Mouse (Mus musculus) heart, adult 18-20 months (tissue): ENCODE results near the gene Ogfod3. TPM values are rescaled to one million over a fixed set of nuclear protein-coding genes. Genes with fewer than 3 reads are reported as not detected.

Source experiments
- DNase-seq, 2 experiments: peaks; one replicate each; pipeline ENCODE4 v3.0.0; 2021 to 2022; ENCODE audit warnings: mixed read lengths in 1 of 2
- long read RNA-seq, 2 experiments: library from polyadenylated mRNA; stranded (forward); transcript quantifications; one replicate each; pipeline ENCODE4 v2.0.0; 2021
- total RNA-seq, 2 experiments: library from RNA; stranded (reverse); gene quantifications; 2 replicates each; pipeline ENCODE4 v1.2.3; 2021

The Ogfod3 gene
- total RNA-seq = 10 to 100 TPM; 17.0 to 17.9 TPM
- long read RNA-seq, experiment 1, transcript Ogfod3-201 (9 exons, 1,308 nt) = major isoform, 22 of 23 reads
- long read RNA-seq, experiment 1, partial matches to known transcripts = 1 of 23 reads
- long read RNA-seq, experiment 1, other reads (novel, unspliced or antisense) = 0 of 23 reads
- long read RNA-seq, experiment 2, transcript Ogfod3-201 (9 exons, 1,308 nt) = major isoform, 14 of 14 reads
- long read RNA-seq, experiment 2, partial matches to known transcripts = 0 of 14 reads
- long read RNA-seq, experiment 2, other reads (novel, unspliced or antisense) = 0 of 14 reads

DNA sequence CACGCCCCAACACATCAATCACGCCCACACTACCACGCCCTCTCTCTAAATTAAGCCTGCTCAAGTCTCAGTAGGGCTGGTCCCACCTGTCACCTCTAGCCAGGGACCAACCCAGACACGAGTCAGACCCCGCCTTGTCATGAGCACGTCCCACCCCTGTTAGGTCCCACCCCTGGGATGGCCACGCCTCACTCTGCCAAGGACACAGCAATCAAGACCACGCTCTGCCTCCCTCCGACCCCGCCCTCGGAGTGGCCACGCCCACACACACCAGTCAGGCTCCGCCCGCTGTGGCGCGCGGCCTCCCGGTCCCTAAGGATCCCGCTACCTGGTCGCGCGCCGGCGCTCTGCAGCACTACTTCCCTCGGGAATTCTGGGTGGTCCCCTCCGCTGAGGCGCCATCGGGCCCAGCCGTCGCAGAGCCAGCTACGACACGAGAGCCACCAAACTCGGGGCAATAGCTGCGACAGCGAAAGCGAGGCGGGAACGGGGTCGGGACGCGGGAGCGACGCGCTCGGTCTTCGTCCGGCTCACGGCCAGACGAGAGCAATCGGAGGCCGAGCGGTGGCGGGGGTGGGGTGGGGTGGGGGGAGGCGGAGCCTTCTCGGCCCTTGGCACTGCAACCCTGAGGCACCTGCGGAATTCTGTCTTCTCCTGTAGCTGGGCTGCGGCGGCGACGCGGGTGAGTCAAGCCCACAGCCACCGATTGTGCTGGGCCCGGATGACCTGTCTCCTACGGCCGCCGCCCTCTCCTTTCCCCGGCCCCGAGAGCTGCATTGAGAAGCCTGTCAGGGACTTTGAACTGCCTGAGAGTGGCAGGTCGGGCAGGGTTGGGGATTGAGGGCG lies at the start of gene Ogfod3, which contains the start of gene Hexdc:
Gene Ogfod3 (minus strand): TSS at position 551 of the 846 bp plus-strand sequence.
Gene Hexdc (plus strand): TSS at position 273 of the 846 bp plus-strand sequence.
- peak; percentile 95 to 96 for DNase-seq

DNA sequence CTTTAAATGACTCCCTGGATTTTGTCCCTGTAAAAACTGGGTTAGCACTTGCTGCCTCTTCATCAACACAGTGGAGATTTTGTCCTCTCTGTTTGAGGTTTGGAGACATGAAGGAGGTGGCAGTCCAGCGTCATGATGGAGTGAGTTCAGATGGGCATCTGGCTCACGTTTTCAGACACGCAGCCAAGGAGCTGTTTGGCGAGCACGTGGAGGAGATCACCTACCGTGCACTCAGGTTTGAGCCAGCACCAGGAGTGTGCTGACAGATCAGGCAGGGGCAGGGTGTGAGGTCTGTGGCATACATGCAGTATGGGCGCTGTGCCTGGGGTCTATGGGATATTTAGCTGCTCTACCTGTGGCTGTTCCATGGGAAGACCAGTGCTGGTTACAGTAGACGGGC lies 45.7 kb upstream of the Ogfod3 start:
- no peak for DNase-seq

DNA sequence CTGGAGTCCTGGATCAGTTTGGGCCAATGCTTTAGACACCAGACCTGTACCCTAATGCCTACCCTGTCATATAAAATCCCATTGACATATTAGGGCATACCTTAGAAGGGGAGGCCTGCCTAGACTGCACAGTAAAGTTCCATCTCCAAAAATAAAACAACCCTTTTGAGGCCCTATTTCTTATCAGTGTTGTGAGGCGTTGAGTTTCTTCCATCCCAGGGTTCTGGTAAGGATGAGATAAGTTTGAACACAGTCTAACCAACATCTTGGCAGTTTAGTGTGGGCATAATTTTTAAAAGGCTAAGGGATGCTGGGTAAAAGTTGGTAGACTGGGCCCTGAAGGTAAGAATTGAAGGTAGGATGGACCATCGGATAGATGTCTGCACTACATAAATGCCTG lies 35.2 kb upstream of the Ogfod3 start:
- no peak for DNase-seq

DNA sequence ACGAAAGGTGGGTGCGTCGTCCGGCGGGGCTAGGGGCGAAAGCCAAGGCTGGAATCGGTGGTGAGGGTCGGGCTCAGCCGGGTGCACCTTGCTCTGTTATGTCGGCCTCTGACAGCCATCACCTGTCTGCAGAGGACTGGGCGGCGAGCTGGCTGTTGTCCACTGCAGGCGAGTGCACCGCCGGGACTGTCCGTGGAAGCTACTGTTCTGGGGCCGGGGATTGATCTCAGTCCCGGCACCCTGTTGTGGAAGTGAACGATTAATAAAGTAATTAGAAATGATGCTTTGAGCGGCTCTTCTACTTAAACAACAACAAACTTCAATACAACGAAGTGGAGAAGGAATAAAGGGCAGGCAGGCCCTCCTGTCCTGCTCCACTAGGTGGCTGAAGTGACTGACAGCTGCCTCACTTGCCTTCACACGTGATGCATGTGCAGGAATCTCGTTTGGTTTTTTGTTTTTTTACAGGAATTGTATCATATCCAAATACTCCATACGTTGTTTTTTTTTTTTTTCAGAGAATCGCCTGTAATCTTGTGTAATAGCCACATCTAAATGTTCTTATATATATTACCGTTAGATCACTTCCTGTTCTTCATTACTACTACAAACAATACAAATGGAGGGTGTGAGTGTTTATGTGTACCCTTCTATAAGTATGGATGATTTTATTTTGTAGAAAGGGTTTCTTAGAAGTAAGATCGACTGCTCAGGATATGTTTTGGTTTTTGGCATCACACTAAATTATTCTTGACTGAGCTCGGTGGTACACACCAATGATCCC lies 33.0 kb upstream of the Ogfod3 start:
- DNase-seq = no peak

DNA sequence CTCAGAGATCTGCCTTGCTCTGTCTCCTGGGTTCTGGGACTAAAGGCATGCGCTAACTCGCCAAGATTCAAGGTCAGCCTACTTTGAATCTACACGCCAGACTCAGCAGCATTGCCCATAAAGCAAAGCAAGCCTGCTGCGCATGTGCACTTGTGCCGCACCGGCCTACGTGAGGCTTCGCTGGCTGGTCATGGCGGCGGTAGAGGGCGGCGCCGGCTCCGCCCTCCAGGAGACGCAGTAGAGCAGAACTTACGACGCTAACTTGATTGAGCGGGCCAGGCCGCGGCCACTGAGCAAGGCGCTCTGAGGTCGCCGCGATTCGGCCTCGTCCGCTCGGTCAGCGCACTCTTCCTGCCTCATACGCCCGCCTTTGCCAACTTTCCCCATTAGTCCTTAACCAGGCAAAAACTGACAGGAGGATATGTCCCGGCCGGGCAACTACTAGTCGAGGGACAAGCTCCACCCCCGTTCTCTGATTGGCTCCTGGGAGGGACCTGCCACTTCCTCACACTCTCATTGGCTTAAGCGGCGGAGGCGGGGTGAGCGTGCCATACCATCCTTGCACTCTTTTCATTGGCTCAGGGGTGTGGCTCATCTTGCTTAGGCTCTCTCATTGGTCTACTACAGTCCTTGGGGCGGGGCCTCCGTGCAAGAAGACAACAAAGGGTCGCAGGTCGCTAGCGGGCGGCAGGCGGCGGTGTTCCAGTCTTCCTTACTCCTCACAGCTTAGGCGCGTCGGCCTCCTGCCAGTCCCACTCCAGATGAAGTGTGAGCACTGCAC lies 32.2 kb upstream of the Ogfod3 start, which contains the start of gene Narf:
Gene Narf (plus strand): TSS at position 690 of the 781 bp plus-strand sequence.
- peak; percentile 99 to 100 for DNase-seq

DNA sequence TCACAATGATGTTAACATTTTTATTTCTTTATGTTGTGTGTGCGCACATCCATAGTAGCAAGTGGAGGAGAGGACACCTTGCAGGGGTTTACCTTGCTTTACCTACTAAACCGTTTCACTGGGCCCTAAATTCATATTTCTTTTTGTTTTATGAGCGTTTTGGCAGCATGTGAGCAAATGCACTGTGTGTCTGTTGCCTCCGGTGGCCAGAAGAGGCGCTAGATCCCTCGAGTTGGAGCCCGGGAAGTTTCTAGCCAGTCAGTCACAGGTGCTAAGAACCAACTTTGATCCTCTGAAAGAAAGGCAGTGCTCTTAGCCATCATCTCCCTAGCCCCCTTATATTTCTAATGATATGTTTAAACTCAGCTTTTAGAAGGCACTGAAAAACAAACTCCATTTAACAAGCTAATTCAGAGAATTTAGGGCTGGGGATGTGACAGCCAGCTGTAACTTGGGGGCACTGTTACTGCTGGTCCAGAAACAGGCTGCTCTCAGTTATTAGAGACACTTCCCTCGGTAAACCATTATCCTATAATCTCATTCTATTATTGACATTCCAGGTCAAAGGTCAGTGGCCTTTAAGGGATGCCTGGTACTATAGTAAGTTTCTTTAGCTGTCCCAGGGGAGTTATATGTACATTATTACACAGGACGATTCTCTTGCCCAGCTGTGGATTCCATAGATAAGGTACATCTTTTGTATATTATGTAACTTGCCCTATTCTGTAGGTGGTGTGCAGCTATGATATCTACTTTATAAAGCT lies 31.1 kb upstream of the Ogfod3 start:
- DNase-seq = peak in 1 of 2 experiments; percentile 44

DNA sequence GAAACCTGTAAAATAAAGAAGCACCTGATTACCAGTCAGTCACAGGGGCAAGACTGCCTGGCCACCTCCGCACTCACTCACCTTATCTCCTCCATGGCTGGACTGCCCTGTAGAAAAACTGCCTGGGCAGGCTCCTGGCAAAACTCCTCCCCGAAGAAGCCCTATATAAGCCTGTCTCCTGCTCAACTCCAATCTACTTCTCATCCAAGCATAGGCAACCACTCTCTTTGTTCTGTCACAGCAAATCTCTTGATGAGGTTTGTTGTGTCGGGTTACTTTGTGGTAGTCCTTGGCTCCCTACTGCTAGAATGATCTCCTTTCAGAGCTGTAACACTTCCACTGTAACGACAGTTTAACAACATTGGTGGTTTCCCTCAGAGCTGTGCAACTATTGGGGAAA lies 28.2 kb upstream of the Ogfod3 start:
- DNase-seq = no peak

DNA sequence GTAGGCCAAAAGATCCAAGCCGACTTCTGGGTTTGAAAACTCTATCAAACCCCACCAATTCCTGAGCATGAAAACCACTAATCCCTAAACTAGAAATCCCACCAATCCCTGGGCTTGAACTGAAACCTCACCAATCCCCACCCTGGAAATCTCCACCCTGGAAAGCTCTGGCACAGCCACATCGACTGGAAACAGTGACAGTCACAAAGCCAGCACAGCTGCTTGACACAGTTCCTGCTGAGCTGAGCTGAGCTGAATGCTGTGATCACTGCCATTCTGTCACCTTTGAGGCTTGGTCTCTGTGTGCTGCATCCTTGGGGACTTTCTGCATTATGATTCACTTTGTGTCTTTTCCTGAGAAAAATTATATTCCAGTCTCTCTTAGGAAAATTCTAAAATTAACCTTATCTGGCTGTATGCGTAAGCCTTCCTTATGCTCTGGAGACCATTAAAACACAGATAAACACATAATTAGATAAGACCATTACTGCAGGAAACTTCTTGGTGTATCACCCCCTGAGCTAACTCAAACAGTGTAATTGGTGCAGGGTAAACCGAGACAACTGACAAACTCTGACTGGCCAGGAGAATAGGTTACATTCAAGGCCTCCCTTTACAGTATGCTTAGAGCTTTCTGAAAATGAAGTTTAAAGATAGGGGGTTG lies 27.2 kb upstream of the Ogfod3 start:
- DNase-seq = peak; percentile 38 to 54

DNA sequence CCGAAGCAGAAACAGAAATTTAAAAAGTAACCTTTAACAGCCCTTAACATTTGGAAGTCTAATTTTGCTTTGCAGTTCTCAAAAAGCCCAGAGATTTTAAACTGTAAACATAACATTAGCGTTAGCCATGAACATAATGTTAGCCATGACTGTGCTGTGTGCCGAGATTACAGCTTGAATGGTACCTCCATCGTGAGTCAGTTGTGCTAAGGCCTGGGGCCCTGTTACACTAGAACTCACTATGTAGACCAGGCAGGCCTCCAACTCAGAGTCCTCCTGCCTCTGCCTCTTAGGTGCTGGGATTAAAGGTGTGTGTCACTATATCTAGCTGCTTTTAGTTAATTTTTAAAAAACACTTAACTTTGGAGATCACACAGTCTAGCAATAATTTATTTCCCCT lies 26.7 kb upstream of the Ogfod3 start:
- DNase-seq = no peak

DNA sequence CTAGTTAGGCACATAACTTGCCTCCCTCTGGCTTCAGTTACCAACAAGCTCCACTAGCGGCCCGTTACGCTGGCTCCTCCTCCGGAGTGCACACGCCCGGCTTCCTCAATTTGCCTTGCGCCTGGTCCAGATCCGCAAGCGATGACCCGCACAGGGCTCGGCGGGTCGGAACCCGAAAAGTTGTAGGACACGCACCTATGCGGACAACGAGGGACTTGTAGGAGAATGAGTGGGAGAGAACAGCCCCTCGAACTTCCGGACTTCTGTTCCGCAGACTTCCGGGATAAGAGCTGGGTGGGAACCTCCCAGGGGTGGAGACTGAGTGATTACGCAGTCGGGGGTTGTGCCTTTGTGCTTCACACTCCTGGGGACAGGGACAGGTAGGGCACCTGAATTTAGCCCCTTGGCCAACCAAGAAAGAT lies 24.5 kb upstream of the Ogfod3 start, which contains the start of gene Cybc1:
Gene Cybc1 (minus strand): TSS at position 305 of the 422 bp plus-strand sequence.
- DNase-seq = peak; percentile 89 to 90

DNA sequence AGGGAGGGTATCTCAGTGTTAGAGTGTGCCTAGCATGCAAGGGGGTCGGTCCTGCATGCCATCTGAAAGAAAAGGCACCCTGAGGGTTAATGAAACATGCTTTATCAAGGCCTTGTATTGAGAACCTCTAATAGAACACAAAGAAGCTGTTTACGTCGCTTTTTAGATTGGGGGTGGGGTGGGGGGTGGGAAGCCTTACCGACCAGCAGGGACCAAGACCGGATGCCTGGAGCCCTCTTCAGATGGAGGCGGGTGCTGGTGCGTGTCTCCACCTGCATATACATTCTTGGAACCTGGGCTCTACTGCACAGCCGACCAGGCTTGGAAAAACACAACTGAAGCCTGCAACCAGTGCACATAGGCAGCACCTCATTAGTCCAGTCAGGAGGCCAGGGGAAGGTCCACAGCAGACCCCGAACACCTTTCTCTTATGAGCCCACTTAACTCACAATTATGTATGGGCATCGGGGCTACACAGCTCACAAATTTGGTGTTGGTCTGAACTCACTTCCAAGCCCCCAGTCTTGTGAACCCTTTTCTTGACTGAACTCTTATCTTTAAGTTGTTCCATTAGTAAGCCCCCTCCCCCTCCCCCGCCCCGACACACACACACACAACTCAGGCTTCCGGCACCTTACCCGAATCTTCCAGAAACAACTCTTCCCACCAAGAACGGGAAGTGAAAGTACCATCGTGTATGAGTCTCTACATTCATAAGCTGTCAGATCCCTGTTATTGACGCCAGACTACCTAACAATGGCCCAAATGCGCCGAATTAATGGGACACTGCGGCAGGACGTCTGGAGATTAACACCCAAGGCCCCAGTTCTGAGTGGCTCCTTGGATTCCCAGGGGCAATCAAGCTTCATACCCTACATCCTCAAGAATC lies 23.9 kb upstream of the Ogfod3 start:
- no peak for DNase-seq

DNA sequence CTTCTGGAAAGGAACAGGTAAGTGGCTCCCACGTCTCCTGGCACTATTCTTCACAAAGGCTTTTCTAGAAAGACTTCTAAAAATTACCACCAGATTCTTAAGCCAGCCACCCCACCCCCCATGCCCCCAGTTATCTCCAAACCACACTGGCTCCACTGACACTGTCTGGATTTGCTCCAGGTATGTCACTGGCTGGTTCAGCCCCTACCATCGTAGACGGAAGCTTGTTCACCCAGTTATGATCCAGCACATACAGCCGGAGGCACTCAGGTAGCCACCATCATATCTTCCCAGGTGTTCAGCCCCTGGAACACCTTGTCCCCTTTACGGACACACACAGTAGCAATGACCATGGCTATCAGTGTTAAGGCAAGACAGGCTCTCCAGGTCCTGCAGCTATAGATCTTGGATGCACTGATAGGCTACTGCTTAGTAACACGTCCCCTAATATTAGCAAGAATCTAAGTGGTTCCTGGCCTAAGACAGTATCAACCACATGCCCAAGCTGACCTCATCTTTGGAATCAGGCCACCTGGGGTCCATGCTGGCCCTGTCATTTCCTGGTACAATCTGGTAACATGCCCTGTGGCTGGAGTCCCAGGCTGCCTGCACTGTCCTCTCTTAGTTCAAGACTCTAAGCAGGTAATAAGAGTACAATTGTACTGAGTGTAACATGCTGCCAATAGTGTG lies 17.0 kb upstream of the Ogfod3 start:
- no peak for DNase-seq

DNA sequence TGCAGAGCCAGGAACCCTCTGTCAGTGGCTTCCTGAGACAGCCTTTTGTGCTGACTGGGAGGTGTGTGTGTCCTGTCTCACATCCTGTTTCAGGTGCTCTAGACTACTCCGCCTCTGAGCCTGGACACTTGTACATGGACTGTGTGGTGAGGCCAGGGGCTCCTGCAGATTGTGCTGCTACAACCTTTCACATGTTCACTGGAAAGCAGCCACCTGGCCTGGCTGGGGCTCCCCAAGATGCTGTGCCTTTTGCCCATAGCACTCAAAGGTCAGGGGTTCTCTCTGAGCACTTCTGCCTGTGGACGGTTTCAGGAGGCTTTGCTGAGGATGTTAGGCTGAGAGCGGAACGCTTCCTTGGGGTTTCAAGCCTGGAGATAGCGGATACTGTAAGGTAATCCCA lies 16.3 kb upstream of the Ogfod3 start:
- no peak for DNase-seq

DNA sequence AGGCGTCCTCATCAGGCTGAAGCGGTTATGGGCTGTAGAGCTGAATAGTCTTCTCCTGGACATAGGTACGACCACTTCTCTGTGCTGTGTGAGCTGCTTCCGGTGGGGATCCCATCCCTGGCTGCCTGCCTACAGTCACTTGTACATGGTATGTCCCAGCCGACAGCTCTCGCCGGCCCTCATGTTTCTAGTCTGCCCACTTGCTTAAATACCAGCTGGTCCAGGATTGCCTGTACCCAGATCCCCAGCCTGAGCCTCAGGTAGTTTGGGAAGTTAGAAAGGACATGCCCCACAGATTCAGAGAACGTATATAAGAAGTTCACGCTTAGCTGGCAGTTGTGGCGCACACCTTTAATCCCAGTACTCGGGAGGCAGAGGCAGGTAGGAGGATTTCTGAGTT lies 15.3 kb upstream of the Ogfod3 start:
- DNase-seq = no peak

DNA sequence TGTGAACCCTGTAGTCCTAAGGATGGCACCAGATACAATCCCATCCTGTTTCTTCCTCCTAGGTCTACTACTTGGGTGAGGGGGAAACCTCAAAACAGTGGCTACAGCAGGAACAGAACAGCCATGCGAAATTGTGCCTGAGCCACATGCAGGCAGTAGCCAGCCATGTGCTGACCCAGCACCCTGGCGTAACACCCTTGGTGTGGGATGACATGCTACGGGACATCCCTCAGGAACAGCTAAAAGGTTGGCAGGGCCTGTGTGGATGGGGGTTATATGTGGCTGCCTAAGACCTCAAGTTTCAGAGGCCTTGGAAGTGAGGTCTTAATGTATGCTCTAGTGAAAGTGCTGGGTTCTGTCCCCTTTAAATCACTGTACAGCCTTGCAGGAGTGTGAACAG lies 12.3 kb upstream of the Ogfod3 start:
- no peak for DNase-seq

DNA sequence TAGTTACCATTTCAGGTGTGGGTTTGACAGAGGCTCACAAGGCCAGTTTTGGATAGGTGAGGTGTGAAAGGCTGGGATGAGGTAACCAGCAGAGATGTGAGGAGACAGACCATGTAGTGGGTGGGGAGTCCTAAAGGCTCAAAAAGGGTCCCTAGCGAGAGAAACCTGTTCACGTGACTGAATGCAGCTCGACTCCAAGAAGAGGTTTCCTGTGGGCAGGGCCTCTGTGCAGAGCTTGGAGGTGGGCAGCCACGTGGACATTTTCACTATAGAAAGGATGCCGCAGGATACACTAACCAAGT lies 701 bp downstream of the Ogfod3 start:
- DNase-seq = no peak

DNA sequence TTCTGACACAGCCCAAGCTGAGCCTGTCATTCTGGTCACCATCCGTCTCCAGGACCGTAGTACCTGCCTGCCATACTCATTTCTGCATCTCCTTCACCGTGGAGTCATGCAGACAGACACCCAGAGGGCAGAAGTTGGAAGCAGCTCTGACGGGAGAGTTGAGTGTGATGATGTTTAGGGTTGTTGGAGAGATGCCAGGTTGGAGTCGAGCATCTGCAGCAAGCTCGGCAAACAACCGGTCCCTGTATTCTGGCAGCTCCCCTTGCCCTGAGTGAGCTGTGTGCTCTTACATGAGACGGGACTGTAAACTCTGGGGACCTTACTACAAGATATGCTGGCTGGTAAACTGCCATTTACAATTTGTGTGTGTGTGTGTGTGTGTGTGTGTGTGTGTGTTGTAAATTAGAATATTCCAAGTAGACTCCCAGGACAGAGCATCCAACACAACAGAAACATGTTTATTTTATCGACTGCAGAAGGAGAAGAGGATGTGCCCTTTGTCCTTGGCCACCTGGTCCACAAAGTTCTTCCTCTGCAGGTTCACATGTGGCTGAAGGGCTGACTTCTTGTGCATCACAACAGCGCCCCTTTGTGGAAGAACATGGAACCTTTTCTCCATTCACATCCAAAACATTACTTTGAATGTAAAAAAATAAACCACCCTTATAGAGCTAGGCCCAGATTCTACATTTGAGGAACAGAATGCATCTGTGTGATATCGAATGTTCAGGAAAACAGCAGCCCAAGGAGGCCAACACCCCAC lies 2.9 kb downstream of the Ogfod3 start:
- DNase-seq = peak in 1 of 2 experiments; percentile 37

DNA sequence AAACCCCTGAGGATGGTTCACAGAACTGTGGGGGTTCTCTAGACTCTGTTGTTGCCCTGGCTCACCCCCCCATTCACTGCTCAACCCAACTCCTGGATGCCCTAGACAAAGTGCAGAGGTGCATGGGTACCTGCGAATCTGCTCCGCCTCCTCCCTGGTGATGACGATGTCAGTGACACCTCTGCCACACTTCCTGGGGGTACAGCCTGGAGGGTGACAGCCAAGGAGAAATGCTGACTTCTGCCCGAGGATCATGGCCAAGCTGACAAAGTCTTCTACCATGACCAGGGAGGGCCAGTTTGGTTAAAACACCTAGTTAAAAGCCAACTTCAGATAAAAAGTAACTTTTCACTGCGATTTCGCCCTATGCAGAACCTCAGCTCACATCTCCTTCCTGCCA lies 3.7 kb downstream of the Ogfod3 start:
- no peak for DNase-seq
